Mouse (Mus musculus) embryonic facial prominence, embryonic 11.5 days (tissue): ENCODE data around the gene Lrrc75b. TPM values are rescaled to one million over a fixed set of nuclear protein-coding genes. Genes with fewer than 3 reads are reported as not detected.

Experiments
- ATAC-seq: fragments of 200-750 bp; cut with Nextera tagmentation; replicated peaks from 2 replicates; pipeline ENCODE4 v1.8.0; 2017; ENCODE audit warnings: low read depth; ENCODE audit not compliant: insufficient number of reproducible peaks, low FRiP score, low TSS enrichment
- DNase-seq: peaks from one replicate; pipeline ENCODE4 v3.0.0-alpha.2; 2015; ENCODE audit warnings: low spot score
- H3K27ac ChIP-seq: fragments of 300-500 bp; sonication (generic); replicated peaks from 2 replicates; pipeline ENCODE4 v1.5.1; 2014; ENCODE audit warnings: mild to moderate bottlenecking, low read depth, low read length, control low read depth
- H3K27me3 ChIP-seq: fragments of 300-500 bp; sonication (generic); 2 replicates; pipeline ENCODE4 v1.6.1; 2014; ENCODE audit warnings: mild to moderate bottlenecking, low read length, moderate library complexity, mixed read lengths; ENCODE audit not compliant: control insufficient read depth, insufficient read depth
- H3K36me3 ChIP-seq: fragments of 300-500 bp; sonication (generic); replicated peaks from 2 replicates; pipeline ENCODE4 v1.6.1; 2014; ENCODE audit warnings: low read depth, mild to moderate bottlenecking, low read length, moderate library complexity, mixed read lengths; ENCODE audit not compliant: control insufficient read depth, insufficient read depth
- H3K4me1 ChIP-seq: fragments of 300-500 bp; sonication (generic); 2 replicates; pipeline ENCODE4 v1.6.1; 2014; ENCODE audit warnings: low read length, mixed read lengths; ENCODE audit not compliant: control insufficient read depth, insufficient read depth
- H3K4me2 ChIP-seq: fragments of 300-500 bp; sonication (generic); 2 replicates; pipeline ENCODE4 v1.6.1; 2014; ENCODE audit warnings: low read depth, mild to moderate bottlenecking, control low read depth, low read length, moderate library complexity
- H3K4me3 ChIP-seq: fragments of 300-500 bp; sonication (generic); 2 replicates; pipeline ENCODE4 v1.5.1; 2014; ENCODE audit warnings: low read depth, low read length, control low read depth
- H3K9ac ChIP-seq: fragments of 300-500 bp; sonication (generic); replicated peaks from 2 replicates; pipeline ENCODE4 v1.6.1; 2014; ENCODE audit warnings: mild to moderate bottlenecking, control low read depth, low read length
- H3K9me3 ChIP-seq: fragments of 300-500 bp; sonication (generic); replicated peaks from 2 replicates; pipeline ENCODE4 v1.6.1; 2016; ENCODE audit warnings: mild to moderate bottlenecking, low read length, inconsistent platforms, mixed read lengths; ENCODE audit not compliant: control insufficient read depth
- WGBS: fragments of 180-500 bp; shearing (Covaris S2); extraction: QIAGEN DNeasy Blood & Tissue Kit; methylation state at CpG from one replicate; pipeline ENCODE4 v1.1.7; 2014; 5-methylcytosine and 5-hydroxymethylcytosine counted together
- polyA plus RNA-seq: library from polyadenylated mRNA; unstranded; fragments of >200 nt; fragmentation: Nextera tagmentation; extraction: Ambion mirVana; gene quantifications from 2 replicates; pipeline ENCODE4 v1.2.1, GENCODE M21; 2014

The Lrrc75b gene
- polyA plus RNA-seq, 1 experiment from 2014 or later, result 2.0 TPM

DNA sequence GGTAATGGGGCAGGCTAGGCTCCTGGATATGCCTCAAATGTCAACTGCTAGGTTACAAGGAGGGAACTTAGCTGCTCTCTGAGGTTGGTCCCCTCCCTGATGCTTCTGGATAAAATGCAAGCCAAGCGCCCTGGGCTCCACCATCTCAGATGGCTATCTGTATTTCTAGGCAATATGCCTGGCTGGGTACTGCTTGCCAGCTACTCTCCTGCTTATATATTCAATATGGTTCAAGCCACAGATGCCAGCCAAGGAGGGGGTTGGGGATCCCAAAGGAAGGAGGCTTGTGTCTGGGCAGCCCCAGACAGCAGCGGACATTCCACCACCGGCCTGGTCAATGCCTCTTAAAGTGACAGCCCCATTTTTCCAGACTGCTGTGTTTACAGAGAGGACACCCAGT, 1.6 kb downstream of the Lrrc75b start:
- WGBS, result 24% methylated on average over 3 of the region's 3 CpGs
- H3K4me3 ChIP-seq, result no peak overlapping the region
- no peaks in the 10 kb centered on the region for H3K36me3 ChIP-seq
- H3K4me1 ChIP-seq, result peaks cover 16% of the 10 kb centered on the region
- DNase-seq (no peak), ATAC-seq (no peak)
- no peak overlapping the region for H3K27ac ChIP-seq
- H3K4me2 ChIP-seq, result no peak overlapping the region
- peaks cover 10% of the 10 kb centered on the region for H3K27me3 ChIP-seq
- no peaks in the 10 kb centered on the region for H3K9me3 ChIP-seq
- no peak overlapping the region for H3K9ac ChIP-seq

DNA sequence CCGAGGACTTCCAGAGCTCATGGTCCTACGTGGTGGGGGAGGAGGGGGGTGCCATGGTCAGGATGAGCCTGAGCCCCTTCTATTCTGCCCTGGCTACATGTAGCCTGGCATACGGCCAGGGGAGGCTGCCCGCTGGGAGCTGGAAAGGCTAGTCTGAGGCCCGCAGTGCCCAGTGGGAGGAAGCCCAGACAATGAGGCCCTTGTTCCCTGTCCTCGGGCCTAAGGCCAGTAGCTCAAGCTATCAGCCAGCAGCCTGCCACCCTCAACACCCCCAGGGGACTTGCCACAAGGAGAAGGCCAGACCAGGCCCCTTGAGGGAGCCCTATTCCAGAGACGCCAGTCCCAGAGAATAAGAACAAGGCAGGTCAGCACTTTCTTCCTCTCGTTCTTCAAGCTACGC, 4.1 kb downstream of the Lrrc75b start:
- Histone ChIP-seq H3K4me2 (no peak overlapping the region), H3K9me3 (no peaks in the 10 kb centered on the region), H3K9ac (no peak overlapping the region; the same call in 1 of the 2 replicates), H3K4me3 (no peak overlapping the region), H3K36me3 (no peaks in the 10 kb centered on the region), H3K27me3 (peaks cover 9% of the 10 kb centered on the region), H3K27ac (no peak overlapping the region), H3K4me1 (peaks cover 16% of the 10 kb centered on the region)
- WGBS, result 30% methylated on average over 9 of the region's 9 CpGs
- ATAC-seq, result no peak
- no peak for DNase-seq

DNA sequence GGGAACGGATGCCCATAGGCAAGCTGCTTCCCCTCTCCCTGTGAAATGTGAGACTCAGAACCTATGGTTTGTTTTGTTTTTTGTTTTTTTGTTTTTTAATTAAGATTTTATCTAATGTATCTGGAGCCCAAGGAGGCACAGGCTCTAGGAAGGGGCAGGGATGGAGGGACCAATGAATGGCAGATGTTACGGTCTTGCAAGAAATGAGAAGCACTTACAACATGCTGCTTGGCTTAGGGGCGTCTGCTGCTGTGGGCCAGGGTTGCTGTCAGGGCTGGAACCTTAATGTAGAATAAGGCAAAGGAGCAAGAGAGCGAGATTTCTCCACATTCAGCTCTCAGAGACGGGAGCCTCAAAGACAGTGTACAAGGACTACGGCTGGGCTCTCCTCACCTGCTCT, 4.6 kb downstream of the Lrrc75b start:
- WGBS, result 57% methylated on average over 6 of the region's 6 CpGs
- no peaks in the 10 kb centered on the region for H3K36me3 ChIP-seq
- H3K9me3 ChIP-seq, result no peaks in the 10 kb centered on the region
- no peak overlapping the region; the same call in 1 of the 2 replicates for H3K9ac ChIP-seq
- no peak overlapping the region for H3K4me3 ChIP-seq
- H3K4me2 ChIP-seq, result no peak overlapping the region
- no peak for ATAC-seq
- peaks cover 12% of the 10 kb centered on the region for H3K4me1 ChIP-seq
- H3K27me3 ChIP-seq, result peaks cover 8% of the 10 kb centered on the region
- DNase-seq, result no peak
- H3K27ac ChIP-seq, result no peak overlapping the region

DNA sequence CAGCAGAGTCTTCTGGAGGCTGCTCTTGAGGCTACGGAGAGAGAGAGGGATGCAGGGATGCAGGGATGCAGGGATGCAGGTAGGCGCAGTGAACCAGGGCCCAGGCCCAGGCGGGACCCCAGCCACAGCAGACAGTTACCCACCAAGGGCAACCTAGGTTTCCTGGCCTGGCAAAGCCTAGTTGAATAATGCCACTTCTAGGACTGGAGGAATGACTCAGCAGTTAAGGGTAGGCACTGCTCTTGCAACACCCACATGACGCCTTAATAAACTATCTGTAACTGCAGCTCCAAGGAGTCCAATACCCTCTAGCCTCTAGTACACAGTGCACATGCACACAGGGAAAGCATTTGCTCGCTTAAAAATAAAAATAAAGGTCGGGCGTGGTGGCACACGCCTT, 6.0 kb downstream of the Lrrc75b start:
- DNase-seq, result no peak
- Histone ChIP-seq H3K27me3 (peaks cover under 1% of the 10 kb centered on the region; the same call in 1 of the 2 replicates), H3K9me3 (no peaks in the 10 kb centered on the region)

DNA sequence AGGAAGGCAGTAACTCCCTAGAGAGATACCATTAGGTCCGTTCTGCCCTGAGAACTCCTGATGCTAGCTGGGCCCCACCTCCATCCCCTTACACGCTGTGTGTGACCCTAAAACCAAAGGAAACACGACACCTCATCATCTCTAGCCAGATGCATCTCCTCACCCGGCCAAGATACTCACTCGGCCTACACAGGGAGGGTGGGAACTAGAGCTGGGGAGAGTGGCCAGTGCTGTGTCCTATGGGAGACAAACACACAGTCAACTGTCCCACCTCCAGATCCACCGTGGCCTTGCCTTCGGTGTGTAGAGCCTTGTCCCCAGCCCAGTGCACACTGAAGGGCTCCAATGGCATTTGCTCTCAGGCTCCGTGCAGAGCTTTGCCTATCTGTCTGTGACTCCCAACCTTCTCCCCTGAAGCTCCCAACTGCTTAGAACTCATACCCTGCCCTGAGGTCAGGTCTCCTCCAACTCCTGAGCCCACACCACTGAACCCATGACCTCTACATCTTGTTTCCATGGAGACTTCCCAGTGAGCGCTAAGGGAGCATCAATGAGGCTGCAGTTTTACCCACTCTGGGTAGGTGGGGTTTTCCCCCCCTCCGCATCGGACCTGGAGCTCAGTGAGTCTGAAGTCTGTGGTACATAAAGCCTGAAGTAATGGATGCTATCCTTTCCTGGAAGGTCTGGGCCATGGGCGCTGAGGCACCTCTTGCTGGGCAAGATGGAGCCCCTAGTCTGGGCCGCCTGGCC, 7.3 kb downstream of the Lrrc75b start:
- 65% methylated on average over 13 of the region's 13 CpGs for WGBS

More for the DNA sequence above, 6.0 kb downstream of the Lrrc75b start:
- Histone ChIP-seq H3K27ac (no peak overlapping the region), H3K4me2 (no peak overlapping the region), H3K36me3 (no peaks in the 10 kb centered on the region), H3K9ac (no peak overlapping the region), H3K4me1 (peaks cover 6% of the 10 kb centered on the region), H3K4me3 (no peak overlapping the region)
- ATAC-seq, result no peak
- 94% methylated on average over 8 of the region's 8 CpGs for WGBS

DNA sequence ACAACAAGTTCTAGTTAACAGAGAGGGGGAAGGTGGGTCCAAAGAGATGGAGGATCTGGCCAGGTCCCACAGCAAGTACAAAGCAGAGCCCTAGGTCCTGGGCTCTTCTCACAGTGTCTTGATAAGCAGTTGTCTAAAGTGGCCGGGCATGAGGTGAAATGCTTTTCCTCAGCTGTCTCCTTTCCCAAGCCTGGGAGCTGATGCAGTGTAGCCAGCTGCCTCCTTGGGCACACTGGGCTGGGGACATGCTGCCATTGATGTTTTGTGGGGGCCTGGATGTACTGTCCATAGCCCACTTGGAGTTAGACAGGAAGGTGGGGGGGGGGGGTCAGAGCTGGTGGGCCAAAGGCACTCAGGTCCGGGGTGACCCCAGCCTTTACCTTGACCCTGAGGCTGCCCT, 8.0 kb downstream of the Lrrc75b start:
- Histone ChIP-seq H3K9ac (no peak overlapping the region), H3K9me3 (no peaks in the 10 kb centered on the region), H3K27me3 (no peaks in the 10 kb centered on the region), H3K4me2 (no peak overlapping the region), H3K36me3 (no peaks in the 10 kb centered on the region), H3K27ac (no peak overlapping the region), H3K4me3 (no peak overlapping the region), H3K4me1 (peaks cover 6% of the 10 kb centered on the region; the same call in 1 of the 2 replicates)
- WGBS, result 70% methylated on average over 2 of the region's 2 CpGs
- DNase-seq, result no peak
- ATAC-seq, result no peak

More for the DNA sequence above, 7.3 kb downstream of the Lrrc75b start:
- Histone ChIP-seq H3K4me3 (no peak overlapping the region), H3K27me3 (no peaks in the 10 kb centered on the region), H3K4me1 (peaks cover 6% of the 10 kb centered on the region; the same call in 1 of the 2 replicates), H3K9me3 (no peaks in the 10 kb centered on the region), H3K9ac (no peak overlapping the region), H3K4me2 (no peak overlapping the region), H3K27ac (no peak overlapping the region), H3K36me3 (no peaks in the 10 kb centered on the region)
- DNase-seq, result no peak
- no peak for ATAC-seq

DNA sequence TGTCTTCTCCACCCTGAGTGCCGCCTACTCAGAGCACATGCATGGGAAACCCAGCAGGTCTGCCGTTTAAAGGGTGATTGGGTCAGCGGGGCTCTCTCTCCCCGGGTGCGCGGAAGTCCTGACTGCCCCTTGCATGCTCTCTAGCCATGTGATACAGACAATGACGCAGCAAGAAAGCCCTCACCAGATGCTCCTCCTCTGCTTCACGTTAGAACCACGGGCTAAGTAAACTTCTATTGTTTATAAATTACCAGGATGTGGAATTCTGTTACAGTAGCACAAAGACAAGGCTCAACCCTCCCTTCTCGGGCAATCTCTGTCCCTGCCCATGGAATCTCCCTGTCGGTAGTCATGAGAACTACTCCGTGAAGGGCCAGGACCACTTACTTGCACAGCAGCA, 9.0 kb downstream of the Lrrc75b start:
- Histone ChIP-seq H3K4me3 (no peak overlapping the region), H3K9ac (no peak overlapping the region; the same call in 1 of the 2 replicates), H3K9me3 (no peaks in the 10 kb centered on the region), H3K27me3 (no peaks in the 10 kb centered on the region), H3K4me2 (no peak overlapping the region), H3K4me1 (peaks cover 4% of the 10 kb centered on the region; the same call in 1 of the 2 replicates), H3K36me3 (no peaks in the 10 kb centered on the region), H3K27ac (no peak overlapping the region)
- ATAC-seq, result no peak
- DNase-seq, result no peak
- WGBS, result 54% methylated on average over 12 of the region's 12 CpGs

DNA sequence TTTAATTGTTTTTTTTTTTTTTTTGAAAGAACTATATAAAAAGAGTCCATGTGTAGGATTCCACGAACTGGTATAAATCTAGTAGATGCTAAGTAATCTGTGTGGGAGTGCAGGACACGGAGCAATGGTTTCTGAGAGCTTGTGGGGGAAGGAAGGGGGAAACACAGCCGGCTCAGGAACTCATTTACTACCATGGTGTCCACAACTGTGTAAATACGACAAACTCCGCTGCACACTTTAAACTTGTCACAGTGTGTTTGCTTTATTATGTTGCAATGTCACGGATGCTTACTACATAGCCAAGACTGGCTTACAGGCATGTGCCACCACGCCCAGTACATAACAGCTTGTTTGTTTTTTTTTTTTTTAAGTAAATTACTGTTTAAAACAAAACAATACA, 10.2 kb downstream of the Lrrc75b start:
- Histone ChIP-seq H3K4me3 (no peak overlapping the region), H3K4me2 (no peak overlapping the region), H3K9ac (no peak overlapping the region), H3K36me3 (no peaks in the 10 kb centered on the region), H3K9me3 (no peaks in the 10 kb centered on the region), H3K27me3 (no peaks in the 10 kb centered on the region), H3K27ac (no peak overlapping the region), H3K4me1 (no peaks in the 10 kb centered on the region)
- ATAC-seq (no peak), DNase-seq (no peak)
- 81% methylated on average over 7 of the region's 7 CpGs for WGBS
